Comparison of ENCODE assay signal across 17 mouse cellular contexts in genomic region chr1:126594796-126595195, GRCm38 (mm10).
A peak's percentile ranks its signal among the peaks of the same experiment; 100 is the strongest.
DNase-seq lines count a peak whose midpoint lies in the region; ATAC-seq lines count a peak whose summit lies in the region.
"Had no signal": no experiment of that assay in that cellular context is flagged by ENCODE, and none has a peak within 500 bp of the region (broad histone marks: within the 10 kb centered on the region; RNA-seq: fewer than 3 reads in every experiment).

No protein-coding gene starts in this region.

- no peak overlapping the region for H3K4me3 ChIP-seq in lung, embryonic 15.5 days
- H3K4me3 ChIP-seq: embryonic facial prominence, embryonic 13.5 days; forebrain, embryonic 12.5 days; heart, embryonic 12.5 days; hindbrain, embryonic 10.5 days had no signal

- no peaks in the 10 kb centered on the region for H3K36me3 ChIP-seq in lung, embryonic 15.5 days
- H3K36me3 ChIP-seq: embryonic facial prominence, embryonic 13.5 days; forebrain, embryonic 12.5 days; heart, embryonic 12.5 days; hindbrain, embryonic 10.5 days had no signal

- H3K27me3 ChIP-seq in lung, embryonic 15.5 days = no peaks in the 10 kb centered on the region
- H3K27me3 ChIP-seq: embryonic facial prominence, embryonic 13.5 days; forebrain, embryonic 12.5 days; heart, embryonic 12.5 days had no signal

- no peak overlapping the region for H3K4me2 ChIP-seq in lung, embryonic 15.5 days
- H3K4me2 ChIP-seq: embryonic facial prominence, embryonic 13.5 days; forebrain, embryonic 12.5 days; heart, embryonic 12.5 days; hindbrain, embryonic 14.5 days had no signal

- H3K4me1 ChIP-seq in lung, embryonic 15.5 days = peaks cover 63% of the 10 kb centered on the region

- WGBS in lung, embryonic 15.5 days = 33% methylated on average over 3 of the region's 3 CpGs

- H3K9me3 ChIP-seq in lung, embryonic 15.5 days = no peaks in the 10 kb centered on the region
- H3K9me3 ChIP-seq: embryonic facial prominence, embryonic 13.5 days; forebrain, embryonic 12.5 days; heart, embryonic 12.5 days; hindbrain, embryonic 10.5 days had no signal

- no peak overlapping the region for H3K9ac ChIP-seq in lung, embryonic 15.5 days
- H3K9ac ChIP-seq: embryonic facial prominence, embryonic 13.5 days; forebrain, embryonic 12.5 days; heart, embryonic 12.5 days; hindbrain, embryonic 14.5 days had no signal

- H3K27ac ChIP-seq in lung, embryonic 15.5 days = peak overlapping the region; percentile 87
- H3K27ac ChIP-seq: embryonic facial prominence, embryonic 13.5 days; forebrain, embryonic 12.5 days; hindbrain, embryonic 10.5 days; hindbrain, embryonic 14.5 days had no signal

- peak; percentile 10 for DNase-seq in kidney, postnatal 14 days
- DNase-seq in kidney, adult 8-10 months = no peak
- DNase-seq in lung, postnatal 14 days = no peak
- peak; percentile 30 for DNase-seq in lung, postnatal 36 days
- peak; percentile 26 for DNase-seq in yolk sac, embryonic 10.5 days (ENCODE audit: low spot score)
- DNase-seq: adrenal gland, postnatal 25 days; cerebellum, adult 18-20 months; cerebellum, adult 9-11 months; cerebellum, postnatal 36 days; gastrocnemius, postnatal 14 days had no signal

- peak; percentile 28; the same call in 1 of the 2 replicates for ATAC-seq in lung, embryonic 15.5 days (ENCODE audit: borderline replicate concordance, extremely low read depth, low FRiP score, low TSS enrichment)
- ATAC-seq: forebrain, embryonic 16.5 days had no signal

Comparison
In these comparisons a context has a peak if more than half of its experiments do, and no peak if none do; other contexts are left out.
1. DNase-seq: peak in kidney, postnatal 14 days (single experiment), lung, postnatal 36 days (single experiment) and yolk sac, embryonic 10.5 days (single experiment); none in kidney, adult 8-10 months (0 of 2) and lung, postnatal 14 days (single experiment).